ENCODE assay signal across 13 mouse cellular contexts in genomic region chr4:34782730-34783129, GRCm38 (mm10). TPM values are rescaled to one million over a fixed set of nuclear protein-coding genes. Genes with fewer than 3 reads are reported as not detected.
A peak's percentile ranks its signal among the peaks of the same experiment; 100 is the strongest.
DNase-seq lines count a peak whose midpoint lies in the region; ATAC-seq and TF ChIP-seq lines count a peak whose summit lies in the region.
"Had no signal": no experiment of that assay in that cellular context is flagged by ENCODE, and none has a peak within 500 bp of the region (broad histone marks: within the 10 kb centered on the region; RNA-seq: fewer than 3 reads in every experiment).

No protein-coding gene starts in this region.

- no peak for ATAC-seq in midbrain, embryonic 14.5 days (ENCODE audit: low FRiP score, low TSS enrichment)
- no peak for ATAC-seq in midbrain, embryonic 13.5 days

- no peaks in the 10 kb centered on the region for H3K4me1 ChIP-seq in midbrain, embryonic 14.5 days (ENCODE audit: control insufficient read depth, insufficient read depth, low read length)
- peaks cover under 1% of the 10 kb centered on the region; the same call in 1 of the 2 replicates for H3K4me1 ChIP-seq in midbrain, embryonic 13.5 days (replicated peaks)
- no peaks in the 10 kb centered on the region for H3K4me1 ChIP-seq in bone marrow, adult 2 months (ENCODE audit: control insufficient read depth, insufficient read depth, low read length)
- H3K4me1 ChIP-seq: neural tube, embryonic 12.5 days had no signal

- no peaks in the 10 kb centered on the region for H3K36me3 ChIP-seq in midbrain, embryonic 14.5 days (ENCODE audit: control insufficient read depth, insufficient read depth, low read length)
- H3K36me3 ChIP-seq in midbrain, embryonic 13.5 days = no peaks in the 10 kb centered on the region
- H3K36me3 ChIP-seq: liver, embryonic 13.5 days; neural tube, embryonic 12.5 days had no signal

- 21% methylated on average over 4 of the region's 4 CpGs for WGBS in midbrain, embryonic 14.5 days
- WGBS in midbrain, embryonic 13.5 days = 24% methylated on average over 4 of the region's 4 CpGs
- 38% methylated on average over 4 of the region's 4 CpGs for WGBS in bone marrow, adult 2 months

- intact Hi-C loops in heart, postnatal 10 days (cut with DNase I) = loop anchor here (5.0 kb wide), 1 partner anchor 440 kb away; no protein-coding TSS in a partner anchor

- no peak for TF ChIP-seq POLR2A in bone marrow, adult 2 months (IDR thresholded peaks at IDR 0.05; ENCODE audit: borderline replicate concordance, control insufficient read depth, low read depth, low read length)

- H3K27me3 ChIP-seq in midbrain, embryonic 14.5 days (ENCODE audit: control insufficient read depth, insufficient read depth, low read length) = no peaks in the 10 kb centered on the region
- no peaks in the 10 kb centered on the region for H3K27me3 ChIP-seq in midbrain, embryonic 13.5 days
- H3K27me3 ChIP-seq: liver, embryonic 13.5 days; neural tube, embryonic 12.5 days had no signal

- H3K9me3 ChIP-seq in midbrain, embryonic 14.5 days (ENCODE audit: control insufficient read depth, low read length) = no peaks in the 10 kb centered on the region
- no peaks in the 10 kb centered on the region for H3K9me3 ChIP-seq in midbrain, embryonic 13.5 days
- H3K9me3 ChIP-seq: liver, embryonic 13.5 days; neural tube, embryonic 12.5 days had no signal

- no peak overlapping the region for H3K4me2 ChIP-seq in midbrain, embryonic 14.5 days (ENCODE audit: low read length)
- H3K4me2 ChIP-seq in midbrain, embryonic 13.5 days (replicated peaks) = no peak overlapping the region
- H3K4me2 ChIP-seq: liver, embryonic 13.5 days; neural tube, embryonic 12.5 days had no signal

- H3K9ac ChIP-seq in midbrain, embryonic 14.5 days (replicated peaks; ENCODE audit: low read length) = no peak overlapping the region
- H3K9ac ChIP-seq in midbrain, embryonic 13.5 days (replicated peaks) = no peak overlapping the region
- H3K9ac ChIP-seq: liver, embryonic 13.5 days; neural tube, embryonic 12.5 days had no signal

- TF ChIP-seq CTCF in bone marrow, adult 2 months (IDR thresholded peaks at IDR 0.05; ENCODE audit: control insufficient read depth, insufficient read depth, low read length) = peak; percentile 44

- H3K4me3 ChIP-seq in midbrain, embryonic 14.5 days (replicated peaks; ENCODE audit: low read depth, low read length) = no peak overlapping the region
- H3K4me3 ChIP-seq in midbrain, embryonic 13.5 days (replicated peaks) = no peak overlapping the region
- H3K4me3 ChIP-seq in bone marrow, adult 2 months (replicated peaks; ENCODE audit: control insufficient read depth, low read depth, low read length) = no peak overlapping the region
- H3K4me3 ChIP-seq: liver, embryonic 13.5 days; neural tube, embryonic 12.5 days had no signal

- no peak overlapping the region for H3K27ac ChIP-seq in midbrain, embryonic 14.5 days (replicated peaks; ENCODE audit: low read depth, low read length)
- no peak overlapping the region for H3K27ac ChIP-seq in midbrain, embryonic 13.5 days
- no peak overlapping the region for H3K27ac ChIP-seq in bone marrow, adult 2 months (ENCODE audit: control insufficient read depth, insufficient read depth, low read depth, low read length, poor library complexity)
- H3K27ac ChIP-seq: liver, embryonic 13.5 days; neural tube, embryonic 12.5 days had no signal

- DNase-seq in heart, postnatal 10 days = peak; percentile 26 to 34
- DNase-seq in heart, adult 8-10 months (ENCODE audit: low spot score) = no peak
- peak; percentile 63 for DNase-seq in midbrain, embryonic 14.5 days
- DNase-seq in thymus, postnatal 14 days = peak; percentile 46
- no peak for DNase-seq in urinary bladder, postnatal 36 days (ENCODE audit: low spot score in 2 of 2)
- no peak for DNase-seq in left cerebral cortex, adult 8-10 months (ENCODE audit: low spot score in 2 of 2)
- DNase-seq: cerebellum, postnatal 25 days; gastrocnemius, postnatal 14 days; liver, embryonic 13.5 days had no signal

RNA-seq across cellular contexts. Expression of gene Smim8, which starts 4.5 kb away (rescaled TPM):
- 10 to 100 TPM; 44.5 to 50.7 TPM for total RNA-seq in heart, postnatal 10 days (2021)
- 10 to 100 TPM; 60.6 to 80.8 (median 65.2) TPM for total RNA-seq in heart, adult 8-10 months (2022)
- 50.9 and 56.0 TPM in 2 replicates for polyA plus RNA-seq in midbrain, embryonic 14.5 days (2014; fragmentation: Nextera tagmentation; extraction: Ambion mirVana)
- 46.6 and 53.3 TPM in 2 replicates for polyA plus RNA-seq in midbrain, embryonic 13.5 days (2015; fragmentation: Nextera tagmentation; extraction: Ambion mirVana)
- polyA plus RNA-seq in bone marrow, adult 2 months (2011; ENCODE audit: insufficient read depth, insufficient read length, low replicate concordance, missing spikeins) = 11.6 and 17.2 TPM in 2 replicates
- total RNA-seq in left cerebral cortex, adult 8-10 months (2022) = 10 to 100 TPM; 16.6 to 23.7 (median 21.4) TPM

RNA-seq across cellular contexts. Expression of gene Gm136, which starts 26.7 kb away (rescaled TPM):
- total RNA-seq in heart, postnatal 10 days (2021) = not detected
- total RNA-seq in heart, adult 8-10 months (2022) = not detected
- not detected in 2 replicates for polyA plus RNA-seq in midbrain, embryonic 14.5 days (2014; fragmentation: Nextera tagmentation; extraction: Ambion mirVana)
- not detected in 2 replicates for polyA plus RNA-seq in midbrain, embryonic 13.5 days (2015; fragmentation: Nextera tagmentation; extraction: Ambion mirVana)
- not detected in 2 replicates for polyA plus RNA-seq in bone marrow, adult 2 months (2011; ENCODE audit: insufficient read depth, insufficient read length, low replicate concordance, missing spikeins)
- under 1 TPM in 3 of 4 experiments, not detected in 1; 0.25 to 0.38 (median 0.28) TPM for total RNA-seq in left cerebral cortex, adult 8-10 months (2022)
- total RNA-seq: gastrocnemius, postnatal 14 days had no signal
- polyA plus RNA-seq: kidney, embryonic 14.5 days; liver, embryonic 13.5 days; neural tube, embryonic 12.5 days had no signal

RNA-seq across cellular contexts. Expression of gene Cfap206, which starts 52.7 kb away (rescaled TPM):
- under 1 TPM; 0.10 to 0.29 TPM for total RNA-seq in heart, postnatal 10 days (2021)
- under 1 TPM in 3 of 4 experiments, not detected in 1; 0.13 to 0.34 (median 0.34) TPM for total RNA-seq in heart, adult 8-10 months (2022)
- 1.4 and 1.7 TPM in 2 replicates for polyA plus RNA-seq in midbrain, embryonic 14.5 days (2014; fragmentation: Nextera tagmentation; extraction: Ambion mirVana)
- 1.3 and 1.4 TPM in 2 replicates for polyA plus RNA-seq in midbrain, embryonic 13.5 days (2015; fragmentation: Nextera tagmentation; extraction: Ambion mirVana)
- polyA plus RNA-seq in bone marrow, adult 2 months (2011; ENCODE audit: insufficient read depth, insufficient read length, low replicate concordance, missing spikeins) = not detected in 2 replicates
- total RNA-seq in left cerebral cortex, adult 8-10 months (2022) = 1 to 10 TPM; 1.4 to 2.6 (median 1.7) TPM
- total RNA-seq: gastrocnemius, postnatal 14 days had no signal
- polyA plus RNA-seq: liver, embryonic 13.5 days had no signal

Comparison
In these comparisons a context has a peak if more than half of its experiments do, and no peak if none do; other contexts are left out.
1. DNase-seq: peak in heart, postnatal 10 days (2 of 2), midbrain, embryonic 14.5 days (single experiment) and thymus, postnatal 14 days (single experiment); none in heart, adult 8-10 months (single experiment), urinary bladder, postnatal 36 days (0 of 2) and left cerebral cortex, adult 8-10 months (0 of 2).